Mouse (Mus musculus): ENCODE results near the gene Odf3l1.

Odf3l1 gene

GRCm38 (mm10) chr9:56864216-56864729 is at the start of gene Odf3l1:
TSS of gene Odf3l1 (minus strand) at chr9:56864679.
- in situ Hi-C loops (cut with MboI; ENCODE audit: unreplicated experiment in 2 of 2), result loop anchor here (25.0 kb wide), 3 partner anchors 1427 to 1823 kb away; partner anchors contain the start of gene Loxl1 (in 1 of the 2)

- in situ Hi-C loops (cut with MboI; ENCODE audit: unreplicated experiment in 2 of 2), result loop anchor here in 1 of 2 experiments (25.0 kb wide), 1 partner anchor 1098 kb away; the partner anchor contains the start of gene Cyp11a1
These were observed 49.5 kb upstream of the Odf3l1 start for GRCm38 (mm10) chr9:56913991-56914390.

- in situ Hi-C loops (cut with MboI; ENCODE audit: unreplicated experiment in 2 of 2), result loop anchor here in 1 of 2 experiments (25.0 kb wide), 1 partner anchor 1101 kb away; the partner anchor contains the start of gene Cyp11a1
These were observed 46.5 kb upstream of the Odf3l1 start for GRCm38 (mm10) chr9:56911017-56911416.

GRCm38 (mm10) chr9:56909991-56910390 is 45.5 kb upstream of the Odf3l1 start:
- in situ Hi-C loops (cut with MboI; ENCODE audit: unreplicated experiment in 2 of 2), result loop anchor here in 1 of 2 experiments (25.0 kb wide), 1 partner anchor 1102 kb away; the partner anchor contains the start of gene Cyp11a1

- in situ Hi-C loops (cut with MboI; ENCODE audit: unreplicated experiment in 2 of 2), result loop anchor here in 1 of 2 experiments (25.0 kb wide), 1 partner anchor 1105 kb away; the partner anchor contains the start of gene Cyp11a1
These were observed 43.1 kb upstream of the Odf3l1 start for GRCm38 (mm10) chr9:56907549-56907948.

GRCm38 (mm10) chr9:56903662-56904061 is 39.2 kb upstream of the Odf3l1 start:
- in situ Hi-C loops (cut with MboI; ENCODE audit: unreplicated experiment in 2 of 2), result loop anchor here in 1 of 2 experiments (25.0 kb wide), 1 partner anchor 1109 kb away; the partner anchor contains the start of gene Cyp11a1

- in situ Hi-C loops (cut with MboI; ENCODE audit: unreplicated experiment in 2 of 2), result loop anchor here in 1 of 2 experiments (25.0 kb wide), 1 partner anchor 1111 kb away; the partner anchor contains the start of gene Cyp11a1
These were observed 36.7 kb upstream of the Odf3l1 start for GRCm38 (mm10) chr9:56901187-56901586.

GRCm38 (mm10) chr9:56900571-56900970 is 36.1 kb upstream of the Odf3l1 start:
- in situ Hi-C loops (cut with MboI; ENCODE audit: unreplicated experiment in 2 of 2), result loop anchor here in 1 of 2 experiments (25.0 kb wide), 1 partner anchor 1112 kb away; the partner anchor contains the start of gene Cyp11a1

GRCm38 (mm10) chr9:56900060-56900459 is 35.6 kb upstream of the Odf3l1 start:
- in situ Hi-C loops (cut with MboI; ENCODE audit: unreplicated experiment in 2 of 2), result loop anchor here in 1 of 2 experiments (25.0 kb wide), 1 partner anchor 1112 kb away; the partner anchor contains the start of gene Cyp11a1

- in situ Hi-C loops (cut with MboI; ENCODE audit: unreplicated experiment in 2 of 2), result loop anchor here in 1 of 2 experiments (25.0 kb wide), 1 partner anchor 1113 kb away; the partner anchor contains the start of gene Cyp11a1
These were observed 34.9 kb upstream of the Odf3l1 start for GRCm38 (mm10) chr9:56899409-56899808.

GRCm38 (mm10) chr9:56896779-56897178 is 32.3 kb upstream of the Odf3l1 start:
- in situ Hi-C loops (cut with MboI; ENCODE audit: unreplicated experiment in 2 of 2), result loop anchor here in 1 of 2 experiments (25.0 kb wide), 1 partner anchor 1116 kb away; the partner anchor contains the start of gene Cyp11a1

- in situ Hi-C loops (cut with MboI; ENCODE audit: unreplicated experiment in 2 of 2), result loop anchor here (5.0 to 25.0 kb wide), 2 partner anchors 323 to 1118 kb away; partner anchors contain the start of gene Cyp11a1 (in 1 of the 2)
These were observed 29.5 kb upstream of the Odf3l1 start for GRCm38 (mm10) chr9:56894006-56894405.

GRCm38 (mm10) chr9:56893313-56893712 is 28.8 kb upstream of the Odf3l1 start:
- in situ Hi-C loops (cut with MboI; ENCODE audit: unreplicated experiment in 2 of 2), result loop anchor here (5.0 to 25.0 kb wide), 2 partner anchors 324 to 1119 kb away; partner anchors contain the start of gene Cyp11a1 (in 1 of the 2)

GRCm38 (mm10) chr9:56892111-56892510 is 27.6 kb upstream of the Odf3l1 start:
- in situ Hi-C loops (cut with MboI; ENCODE audit: unreplicated experiment in 2 of 2), result loop anchor here (5.0 to 25.0 kb wide), 2 partner anchors 325 to 1120 kb away; partner anchors contain the start of gene Cyp11a1 (in 1 of the 2)

- in situ Hi-C loops (cut with MboI; ENCODE audit: unreplicated experiment in 2 of 2), result loop anchor here (5.0 to 25.0 kb wide), 2 partner anchors 326 to 1121 kb away; partner anchors contain the start of gene Cyp11a1 (in 1 of the 2)
These were observed 27.1 kb upstream of the Odf3l1 start for GRCm38 (mm10) chr9:56891517-56892011.

- in situ Hi-C loops (cut with MboI; ENCODE audit: unreplicated experiment in 2 of 2), result loop anchor here (5.0 to 25.0 kb wide), 2 partner anchors 327 to 1122 kb away; partner anchors contain the start of gene Cyp11a1 (in 1 of the 2)
These were observed 26.2 kb upstream of the Odf3l1 start for GRCm38 (mm10) chr9:56890522-56891250.

GRCm38 (mm10) chr9:56889817-56890216 is 25.3 kb upstream of the Odf3l1 start:
- in situ Hi-C loops (cut with MboI; ENCODE audit: unreplicated experiment in 2 of 2), result loop anchor here (5.0 to 25.0 kb wide), 2 partner anchors 327 to 1122 kb away; partner anchors contain the start of gene Cyp11a1 (in 1 of the 2)

- in situ Hi-C loops (cut with MboI; ENCODE audit: unreplicated experiment in 2 of 2), result loop anchor here in 1 of 2 experiments (25.0 kb wide), 1 partner anchor 1125 kb away; the partner anchor contains the start of gene Cyp11a1
These were observed 23.1 kb upstream of the Odf3l1 start for GRCm38 (mm10) chr9:56887581-56887980.

- in situ Hi-C loops (cut with MboI; ENCODE audit: unreplicated experiment in 2 of 2), result loop anchor here in 1 of 2 experiments (25.0 kb wide), 1 partner anchor 1126 kb away; the partner anchor contains the start of gene Cyp11a1
These were observed 22.1 kb upstream of the Odf3l1 start for GRCm38 (mm10) chr9:56886601-56887000.

GRCm38 (mm10) chr9:56886113-56886512 is 21.6 kb upstream of the Odf3l1 start:
- in situ Hi-C loops (cut with MboI; ENCODE audit: unreplicated experiment in 2 of 2), result loop anchor here in 1 of 2 experiments (25.0 kb wide), 1 partner anchor 1126 kb away; the partner anchor contains the start of gene Cyp11a1
